Mouse (Mus musculus) colon, adult 2 months (tissue): ENCODE measurements around the gene Scgb2b26. TPM values are rescaled to one million over a fixed set of nuclear protein-coding genes. Genes with fewer than 3 reads are reported as not detected.

Experiments used
- polyA plus RNA-seq: library from polyadenylated mRNA; depleted of rRNA; stranded (reverse); fragments of >200 nt; gene quantifications from 2 replicates; pipeline ENCODE4 v1.2.3, GENCODE M21; 2012; rRNA removed

Scgb2b26 gene
- not detected in 2 replicates for polyA plus RNA-seq

DNA sequence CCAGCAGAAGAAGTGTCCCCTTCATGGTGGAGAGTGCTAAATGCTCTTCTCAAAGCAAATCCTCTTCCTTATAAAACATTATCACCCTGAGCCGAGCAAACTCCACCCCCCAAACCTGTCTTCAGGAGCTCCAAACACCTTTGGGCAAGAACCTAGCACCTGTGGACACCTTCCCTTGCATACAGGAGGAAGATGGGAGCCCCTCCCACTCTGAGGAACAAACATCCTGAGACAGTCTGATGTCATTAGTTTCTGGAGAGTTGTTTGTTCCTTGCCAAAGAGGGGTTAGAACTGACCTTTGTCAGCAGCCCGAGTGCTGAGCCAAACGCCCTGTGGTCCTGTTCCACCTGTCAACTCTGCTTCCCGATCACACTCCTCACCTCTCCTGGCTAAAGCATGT lies at the start of gene Scgb2b26:
Scgb2b26 (minus strand) TSS at position 101 of the 400 bp plus-strand sequence.

Other genes with a start within 250 kb of the Scgb2b26 start
- not detected in 2 replicates for gene Scgb2b24, start 205.7 kb downstream of the Scgb2b26 start, polyA plus RNA-seq
- gene Scgb1b24, start 201.2 kb downstream of the Scgb2b26 start, polyA plus RNA-seq = not detected in 2 replicates
- gene Scgb2b27, start 68.9 kb upstream of the Scgb2b26 start, polyA plus RNA-seq = not detected in 2 replicates
- gene Scgb1b27, start 76.4 kb upstream of the Scgb2b26 start, polyA plus RNA-seq = not detected in 2 replicates
- not detected in 2 replicates for gene Scgb1b30, start 150.4 kb upstream of the Scgb2b26 start, polyA plus RNA-seq
- 36.6 and 46.3 TPM in 2 replicates for gene Wtip, start 188.2 kb upstream of the Scgb2b26 start, polyA plus RNA-seq
- gene Uba2, start 224.6 kb upstream of the Scgb2b26 start, polyA plus RNA-seq = 21.2 and 25.2 TPM in 2 replicates